Mouse (Mus musculus): Measurements from ENCODE around the gene 4931428F04Rik. TPM values are rescaled to one million over a fixed set of nuclear protein-coding genes. Genes with fewer than 3 reads are reported as not detected.
A peak's percentile ranks its signal among the peaks of the same experiment; 100 is the strongest.

Gene 4931428F04Rik
- polyA plus RNA-seq, 1 experiment from 2014 or later, result 4.9 TPM

DNA sequence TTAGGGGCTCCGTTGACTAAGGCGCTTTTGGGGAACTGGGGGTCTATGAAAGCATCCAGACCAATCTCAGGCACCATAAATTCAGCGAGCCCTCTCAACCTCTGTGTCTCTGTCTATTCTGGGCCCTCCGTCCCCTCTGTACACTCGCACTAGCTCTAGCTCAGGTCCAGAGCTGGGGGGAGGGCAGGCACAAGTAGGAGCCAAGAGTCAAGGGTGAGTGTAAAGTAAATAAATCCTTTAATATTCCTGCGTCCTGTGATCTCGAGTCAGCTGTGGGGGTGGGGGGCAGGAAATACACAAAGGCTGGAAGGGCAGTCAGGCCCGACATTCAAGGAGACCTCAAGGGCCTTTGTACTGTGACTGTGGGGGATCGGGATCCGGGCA lies 20.6 kb downstream of the 4931428F04Rik start:
- 0 out of 2 replicates have a peak, but pooled peaks cover 3% of the 10 kb centered on the region for H3K36me3 ChIP-seq
- WGBS, result 6% methylated on average over 10 of the region's 10 CpGs
- H3K4me2 ChIP-seq, result peak overlapping the region; percentile 84
- peaks cover 77% of the 10 kb centered on the region for H3K27me3 ChIP-seq
- no peak overlapping the region for H3K27ac ChIP-seq
- peak overlapping the region; percentile 52 for H3K9ac ChIP-seq
- no peak for ATAC-seq (replicated peaks; ENCODE audit: insufficient number of reproducible peaks, insufficient read depth, low FRiP score, low read depth)
- H3K4me3 ChIP-seq, result peak overlapping the region; percentile 50
- H3K4me1 ChIP-seq (replicated peaks), result peaks cover 37% of the 10 kb centered on the region
- no peaks in the 10 kb centered on the region for H3K9me3 ChIP-seq (replicated peaks)

DNA sequence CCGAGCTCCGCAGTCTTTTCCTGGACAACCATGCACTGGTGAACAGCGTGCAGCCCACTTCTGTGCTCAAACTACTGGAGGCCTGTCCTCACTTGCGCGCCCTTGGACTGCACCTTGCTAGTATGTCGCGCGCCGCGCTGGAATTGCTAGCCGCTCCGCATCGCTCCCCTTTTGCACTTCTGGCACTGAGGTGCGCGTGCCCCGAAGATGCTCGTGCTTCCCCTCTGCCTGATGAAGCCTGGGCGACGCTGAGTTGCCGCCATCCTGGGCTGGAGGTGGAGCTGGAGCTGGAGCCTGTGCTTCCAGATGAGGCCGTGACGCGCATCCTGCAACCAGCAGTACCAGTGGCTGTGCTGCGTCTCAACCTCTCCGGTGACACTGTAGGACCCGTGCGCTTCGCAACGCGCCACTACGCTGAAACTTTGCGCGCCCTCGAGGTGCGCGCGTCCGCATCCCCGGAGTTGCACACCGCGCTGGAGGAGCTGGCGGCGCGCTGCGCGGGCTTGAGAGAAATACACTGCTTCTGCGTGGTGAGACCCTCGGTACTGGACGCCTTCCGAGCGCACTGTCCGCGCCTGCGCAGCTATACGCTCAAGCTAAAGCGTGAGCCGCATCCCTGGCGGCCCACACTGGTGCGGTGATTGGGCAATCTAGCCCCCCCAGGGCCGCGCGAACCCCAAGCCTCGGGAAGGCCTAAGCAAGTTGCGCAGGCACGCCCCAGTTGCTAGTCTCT lies 21.2 kb downstream of the 4931428F04Rik start:
- WGBS, result 3% methylated on average over 65 of the region's 65 CpGs

DNA sequence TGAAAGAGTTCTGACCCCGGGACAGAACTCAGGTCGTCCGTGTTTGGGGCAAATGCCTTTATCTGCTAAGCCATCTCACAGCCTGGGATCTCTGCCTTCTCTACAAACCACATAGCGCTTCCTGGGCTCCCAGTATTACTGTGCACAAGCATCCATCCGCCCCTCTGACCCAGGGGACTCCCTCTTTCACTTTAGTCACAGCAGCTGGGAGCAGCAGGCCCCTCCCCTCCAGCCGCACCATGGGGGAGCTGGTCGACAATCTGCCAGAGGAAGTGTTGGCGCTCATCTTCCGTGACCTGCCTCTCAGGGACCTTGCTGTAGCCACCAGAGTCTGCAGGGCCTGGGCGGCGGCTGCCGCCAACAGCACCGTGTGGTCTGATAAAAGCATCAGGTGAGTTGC lies 22.9 kb downstream of the 4931428F04Rik start:
- no peak for ATAC-seq (replicated peaks; ENCODE audit: insufficient number of reproducible peaks, insufficient read depth, low FRiP score, low read depth)
- H3K4me2 ChIP-seq, result no peak overlapping the region
- peaks cover 62% of the 10 kb centered on the region for H3K27me3 ChIP-seq
- no peak overlapping the region for H3K4me3 ChIP-seq
- 0 out of 2 replicates have a peak, but pooled peaks cover 3% of the 10 kb centered on the region for H3K36me3 ChIP-seq
- 44% methylated on average over 13 of the region's 13 CpGs for WGBS
- H3K4me1 ChIP-seq (replicated peaks), result peaks cover 42% of the 10 kb centered on the region
- no peaks in the 10 kb centered on the region for H3K9me3 ChIP-seq (replicated peaks)
- no peak overlapping the region for H3K9ac ChIP-seq
- H3K27ac ChIP-seq, result no peak overlapping the region

More for the DNA sequence above, 21.2 kb downstream of the 4931428F04Rik start:
- Histone ChIP-seq H3K9ac (peak overlapping the region; percentile 52), H3K36me3 (0 out of 2 replicates have a peak, but pooled peaks cover 3% of the 10 kb centered on the region), H3K27ac (no peak overlapping the region), H3K9me3 (replicated peaks) (no peaks in the 10 kb centered on the region), H3K4me3 (peak overlapping the region; percentile 50), H3K4me2 (peak overlapping the region; percentile 84), H3K27me3 (peaks cover 74% of the 10 kb centered on the region), H3K4me1 (replicated peaks) (peaks cover 42% of the 10 kb centered on the region)
- peak; percentile 24; the same call in 1 of the 2 replicates for ATAC-seq (replicated peaks; ENCODE audit: insufficient number of reproducible peaks, insufficient read depth, low FRiP score, low read depth)

DNA sequence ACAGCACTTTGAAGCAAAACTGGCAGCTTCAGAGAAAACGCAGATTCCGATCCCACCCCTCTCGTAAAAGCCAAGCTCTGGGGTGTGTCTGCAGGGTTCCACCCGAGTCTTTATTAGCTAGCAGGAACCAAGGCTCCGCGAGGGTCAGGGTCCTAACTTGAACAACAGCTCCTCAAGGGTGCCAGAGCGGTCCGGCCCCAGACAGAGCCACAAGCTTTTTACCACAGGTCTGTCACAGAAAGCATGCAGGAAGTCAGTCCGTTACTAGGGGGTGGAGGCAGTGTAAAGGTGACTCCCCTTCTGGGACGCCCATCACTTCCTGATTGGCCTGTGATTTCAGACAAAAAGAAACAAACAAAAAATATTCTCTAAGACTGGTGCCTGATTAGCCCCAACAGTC lies 24.5 kb downstream of the 4931428F04Rik start:
- Histone ChIP-seq H3K27me3 (peaks cover 56% of the 10 kb centered on the region), H3K9me3 (replicated peaks) (no peaks in the 10 kb centered on the region), H3K4me2 (peak overlapping the region; percentile 80), H3K36me3 (0 out of 2 replicates have a peak, but pooled peaks cover 3% of the 10 kb centered on the region), H3K27ac (no peak overlapping the region), H3K4me1 (replicated peaks) (peaks cover 36% of the 10 kb centered on the region), H3K4me3 (peak overlapping the region; percentile 79), H3K9ac (peak overlapping the region; percentile 62)
- no peak for ATAC-seq (replicated peaks; ENCODE audit: insufficient number of reproducible peaks, insufficient read depth, low FRiP score, low read depth)
- WGBS, result 12% methylated on average over 10 of the region's 10 CpGs

DNA sequence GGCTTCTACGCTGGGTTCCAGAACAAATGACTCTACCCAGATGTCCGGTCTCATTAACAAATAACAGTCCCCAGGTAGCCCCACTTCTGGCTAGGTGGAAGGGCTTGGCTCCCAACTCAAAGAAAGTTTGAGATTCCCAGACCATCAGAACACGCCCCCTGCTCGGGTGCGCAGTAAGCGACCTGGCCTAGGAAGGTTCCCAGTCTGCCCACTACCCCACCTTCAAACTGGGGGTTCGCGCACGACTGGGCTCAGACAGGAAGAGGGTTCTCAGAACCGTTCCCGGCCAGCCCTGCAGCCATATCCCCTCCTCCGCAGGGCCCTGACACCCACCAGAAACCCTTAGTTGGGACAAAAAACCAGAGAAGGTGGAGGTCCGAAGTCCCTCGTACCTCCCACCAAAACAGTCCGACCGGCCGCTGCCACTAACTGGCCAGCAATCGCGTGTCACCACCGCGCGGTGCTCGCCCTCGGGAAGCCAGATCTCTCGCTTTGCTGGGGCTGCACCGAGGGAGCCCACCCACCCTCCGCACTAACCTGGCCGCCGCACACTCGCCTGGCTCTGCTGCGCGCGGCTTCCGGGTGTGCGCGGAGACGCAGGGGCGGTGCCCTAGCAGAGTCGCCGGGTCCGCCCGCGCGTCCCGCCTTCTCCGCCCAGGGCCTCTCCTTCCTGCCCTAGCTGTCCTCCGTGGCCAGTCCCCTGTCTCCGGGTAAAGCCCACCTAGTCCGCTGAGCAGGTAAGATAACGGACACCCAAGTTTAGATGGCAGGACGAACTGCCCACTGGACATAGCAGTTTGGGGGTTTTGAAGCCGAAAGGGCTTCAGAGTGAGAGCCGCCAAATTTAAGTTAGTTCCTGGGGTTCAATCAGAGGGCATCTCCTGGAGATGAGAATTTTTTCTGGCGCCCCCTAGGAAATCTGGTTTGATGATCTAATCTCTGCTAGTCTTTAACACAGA lies 25.4 kb downstream of the 4931428F04Rik start, which contains the start of the genes Tradd and Fbxl8:
TSS of gene Tradd (minus strand) at position 586 of the 959 bp plus-strand sequence.
TSS of gene Fbxl8 (plus strand) at position 625 of the 959 bp plus-strand sequence.
- H3K27ac ChIP-seq, result no peak within 1 kb of the TSS
- 0 out of 2 replicates have a peak, but pooled peaks cover 3% of the 10 kb centered on the region for H3K36me3 ChIP-seq
- peak within 1 kb of the TSS; percentile 79 for H3K4me3 ChIP-seq
- H3K4me1 ChIP-seq (replicated peaks), result peaks cover 36% of the 10 kb centered on the region
- H3K27me3 ChIP-seq, result peaks cover 52% of the 10 kb centered on the region
- WGBS, result 1% methylated on average over 54 of the region's 54 CpGs
- peak within 1 kb of the TSS; percentile 62 for H3K9ac ChIP-seq
- no peaks in the 10 kb centered on the region for H3K9me3 ChIP-seq (replicated peaks)
- ATAC-seq (replicated peaks; ENCODE audit: insufficient number of reproducible peaks, insufficient read depth, low FRiP score, low read depth), result peak; percentile 51; the same call in 1 of the 2 replicates
- peak within 1 kb of the TSS; percentile 80 for H3K4me2 ChIP-seq

DNA sequence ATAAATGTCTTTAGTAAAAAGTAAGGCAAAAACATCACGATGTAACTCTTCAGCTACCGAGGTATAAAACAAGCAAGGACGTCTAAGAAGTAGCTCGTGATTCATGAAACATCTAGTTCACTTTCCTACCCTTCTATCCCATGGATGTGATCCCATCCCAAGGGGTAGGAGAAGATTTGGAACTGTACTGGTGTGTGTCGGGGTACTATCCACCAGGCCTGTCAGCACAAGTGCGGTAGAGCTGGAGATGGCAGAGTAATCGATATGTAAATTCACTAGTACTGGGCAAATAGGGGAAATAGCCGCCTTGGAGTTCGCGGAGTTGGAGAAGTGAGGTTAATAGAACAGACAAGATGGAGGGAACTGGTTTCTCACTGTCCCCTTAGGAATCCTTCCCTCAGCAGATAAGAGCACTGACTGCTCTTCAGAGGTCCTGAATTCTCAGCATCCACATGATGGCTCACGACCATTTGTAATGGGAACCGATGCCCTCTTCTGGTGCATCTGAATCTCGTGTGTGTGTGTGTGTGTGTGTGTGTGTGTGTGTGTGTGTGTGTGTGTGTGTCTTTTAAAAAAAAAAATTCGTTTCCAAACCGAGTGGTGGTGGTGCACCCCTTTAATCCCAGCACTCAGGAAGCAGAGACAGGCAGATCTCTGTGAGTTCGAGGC lies 26.3 kb downstream of the 4931428F04Rik start:
- 40% methylated on average over 16 of the region's 16 CpGs for WGBS

DNA sequence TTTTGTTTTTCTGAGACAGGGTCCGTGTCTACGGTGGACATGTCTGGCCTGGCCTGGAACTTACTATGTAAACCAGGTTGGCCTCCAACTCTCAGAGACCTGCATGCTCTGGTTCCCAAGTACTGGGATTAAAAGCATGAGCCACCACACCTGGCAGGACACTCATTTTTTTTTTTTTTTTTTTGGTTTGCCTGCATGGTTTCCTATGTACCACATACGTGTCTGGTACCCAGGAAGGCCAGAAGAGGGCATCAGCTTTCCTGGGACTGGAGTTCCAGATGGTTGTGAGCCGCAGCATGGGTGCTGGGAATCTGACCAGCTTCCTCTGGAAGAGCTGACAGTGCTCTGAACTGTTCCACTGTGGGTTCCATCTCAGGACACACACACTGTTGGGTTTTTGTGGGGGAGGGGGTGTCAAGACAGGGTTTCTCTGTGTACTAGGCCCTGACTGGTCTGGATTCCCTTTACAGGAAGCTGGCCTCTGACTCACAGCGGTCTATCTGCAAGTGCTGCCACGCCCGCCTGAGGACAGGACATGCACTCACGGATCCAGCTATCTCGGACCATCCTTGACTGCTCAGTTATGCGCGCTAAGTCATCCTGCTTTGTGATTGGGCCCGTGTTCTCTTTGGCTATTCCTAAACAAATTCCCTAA lies 28.2 kb downstream of the 4931428F04Rik start:
- no peaks in the 10 kb centered on the region for H3K36me3 ChIP-seq
- H3K4me1 ChIP-seq (replicated peaks), result peaks cover 30% of the 10 kb centered on the region
- no peak for ATAC-seq (replicated peaks; ENCODE audit: insufficient number of reproducible peaks, insufficient read depth, low FRiP score, low read depth)
- no peak overlapping the region for H3K27ac ChIP-seq
- no peaks in the 10 kb centered on the region for H3K9me3 ChIP-seq (replicated peaks)
- H3K9ac ChIP-seq, result no peak overlapping the region
- H3K4me2 ChIP-seq, result no peak overlapping the region
- 86% methylated on average over 12 of the region's 12 CpGs for WGBS
- H3K4me3 ChIP-seq, result no peak overlapping the region
- peaks cover 39% of the 10 kb centered on the region for H3K27me3 ChIP-seq

More for the DNA sequence above, 26.3 kb downstream of the 4931428F04Rik start:
- ATAC-seq (replicated peaks; ENCODE audit: insufficient number of reproducible peaks, insufficient read depth, low FRiP score, low read depth), result no peak
- no peaks in the 10 kb centered on the region for H3K9me3 ChIP-seq (replicated peaks)
- H3K4me1 ChIP-seq (replicated peaks), result peaks cover 35% of the 10 kb centered on the region
- 0 out of 2 replicates have a peak, but pooled peaks cover 3% of the 10 kb centered on the region for H3K36me3 ChIP-seq
- no peak overlapping the region for H3K27ac ChIP-seq
- peak overlapping the region; percentile 80 for H3K4me2 ChIP-seq
- H3K4me3 ChIP-seq, result peak overlapping the region; percentile 79
- no peak overlapping the region for H3K9ac ChIP-seq
- H3K27me3 ChIP-seq, result peaks cover 52% of the 10 kb centered on the region

DNA sequence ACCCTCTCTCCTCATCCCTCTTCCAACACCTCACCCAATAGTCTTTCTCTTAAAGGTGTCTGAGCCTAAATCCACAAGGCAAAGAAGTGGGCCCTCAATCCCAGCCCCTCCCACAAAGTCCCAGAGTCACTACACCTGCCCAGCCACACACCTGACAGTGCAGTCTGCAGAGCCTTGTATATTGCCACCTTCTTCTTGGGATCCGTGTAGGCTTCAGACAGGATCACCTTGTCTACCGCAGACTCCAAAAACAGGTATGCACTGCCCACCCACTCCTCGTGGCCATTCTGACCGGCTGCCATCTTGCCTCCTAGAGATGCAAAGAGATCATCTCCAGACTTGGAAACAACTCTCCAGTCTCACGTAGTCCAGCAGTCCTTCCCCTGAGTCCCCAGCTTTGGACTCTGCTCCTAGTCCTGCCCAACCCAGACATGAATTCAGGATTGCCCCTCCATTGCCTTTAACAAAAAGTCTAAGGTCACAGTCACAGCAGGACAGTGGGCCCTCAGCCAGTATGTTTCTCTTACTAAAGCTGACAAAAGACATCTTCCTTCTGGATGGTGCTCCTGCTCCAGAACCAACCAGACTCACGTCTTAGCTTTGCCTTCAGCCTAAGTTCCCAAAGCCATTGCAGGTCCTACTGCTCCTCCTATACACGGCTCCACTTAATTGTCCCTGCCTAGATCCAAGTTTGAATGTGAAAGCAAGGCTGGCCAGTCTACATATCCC lies 29.1 kb downstream of the 4931428F04Rik start:
- no peaks in the 10 kb centered on the region for H3K36me3 ChIP-seq
- no peak overlapping the region for H3K4me2 ChIP-seq
- ATAC-seq (replicated peaks; ENCODE audit: insufficient number of reproducible peaks, insufficient read depth, low FRiP score, low read depth), result no peak
- WGBS, result 71% methylated on average over 7 of the region's 7 CpGs
- H3K9me3 ChIP-seq (replicated peaks), result no peaks in the 10 kb centered on the region
- peaks cover 44% of the 10 kb centered on the region for H3K27me3 ChIP-seq
- H3K4me1 ChIP-seq (replicated peaks), result peaks cover 30% of the 10 kb centered on the region
- no peak overlapping the region for H3K4me3 ChIP-seq
- no peak overlapping the region for H3K27ac ChIP-seq
- no peak overlapping the region for H3K9ac ChIP-seq

DNA sequence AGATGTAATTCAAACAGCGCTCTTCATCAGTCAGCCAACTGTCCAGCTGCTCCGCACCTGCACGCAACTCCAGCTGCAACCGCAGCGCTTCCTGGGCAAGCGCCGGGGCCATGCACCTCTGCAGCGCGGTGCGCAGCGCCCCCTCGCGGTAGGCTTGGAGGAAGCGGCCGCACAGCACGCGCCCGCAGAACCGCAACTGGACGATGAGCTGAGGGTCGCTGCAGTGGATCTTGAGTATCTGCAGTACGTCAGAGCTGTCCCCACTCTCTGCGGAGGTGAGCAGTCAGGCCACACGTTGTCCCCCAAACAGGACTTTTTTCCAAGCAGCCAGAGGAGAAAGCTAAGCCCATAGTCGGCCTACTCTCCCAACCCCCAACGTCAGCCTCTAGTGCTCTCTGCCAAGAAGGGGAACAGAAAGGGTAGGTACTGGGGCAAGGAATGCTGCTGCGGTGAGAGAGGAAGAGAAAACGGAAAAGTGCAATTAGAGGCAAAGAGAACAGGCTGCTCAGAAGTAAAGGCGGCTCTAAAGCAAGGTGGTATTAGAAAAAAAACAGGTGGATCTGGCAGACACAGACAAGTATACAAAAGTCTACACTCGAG lies 29.8 kb downstream of the 4931428F04Rik start:
- Histone ChIP-seq H3K9me3 (replicated peaks) (no peaks in the 10 kb centered on the region), H3K4me3 (peak overlapping the region; percentile 51), H3K27me3 (peaks cover 47% of the 10 kb centered on the region), H3K27ac (no peak overlapping the region), H3K4me2 (peak overlapping the region; percentile 89), H3K4me1 (replicated peaks) (peaks cover 33% of the 10 kb centered on the region), H3K36me3 (no peaks in the 10 kb centered on the region), H3K9ac (peak overlapping the region; percentile 48)
- no peak for ATAC-seq (replicated peaks; ENCODE audit: insufficient number of reproducible peaks, insufficient read depth, low FRiP score, low read depth)
- WGBS, result 5% methylated on average over 30 of the region's 30 CpGs
